Mouse (Mus musculus): Measurements from ENCODE around the gene Try4. TPM values are rescaled to one million over a fixed set of nuclear protein-coding genes. Genes with fewer than 3 reads are reported as not detected.
A peak's percentile ranks its signal among the peaks of the same experiment; 100 is the strongest.
"Not testable (repeated sequence)": the region's sequence is repeated elsewhere in the genome, so short reads cannot be mapped to it uniquely, and the experiment has no call there.

Try4 gene
- not detected for total RNA-seq (2021)
- long read RNA-seq, experiment 1: 0 reads
- long read RNA-seq, experiment 2: 0 reads

DNA sequence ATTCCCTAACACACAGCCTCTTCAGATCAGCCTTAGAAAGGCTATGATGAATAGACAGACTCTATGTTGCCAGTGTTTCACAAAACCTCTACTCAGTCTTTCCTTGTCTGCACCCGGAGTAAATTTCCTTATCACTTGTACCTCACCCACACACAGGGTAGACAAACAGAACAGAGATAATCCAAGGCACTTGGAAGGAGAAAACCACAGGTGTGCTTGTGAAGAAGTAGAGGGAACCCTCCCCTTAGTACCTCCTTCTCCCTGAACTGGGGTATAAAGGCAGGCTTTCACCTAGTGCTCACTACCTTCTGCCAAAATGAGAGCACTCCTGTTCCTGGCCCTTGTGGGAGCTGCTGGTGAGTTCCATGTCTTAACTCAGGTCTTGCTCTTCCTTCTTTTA is at the start of gene Try4:
TSS of gene Try4 (plus strand) at position 301 of the 400 bp plus-strand sequence.
- no peak for DNase-seq

- not testable (repeated sequence) for DNase-seq
Observed at GRCm38 (mm10) chr6:41253314-41253713, 48.8 kb upstream of the Try4 start.

- DNase-seq: no peak
Observed at GRCm38 (mm10) chr6:41256424-41256823, 45.6 kb upstream of the Try4 start.

- DNase-seq: no peak
Observed at GRCm38 (mm10) chr6:41257432-41257831, 44.6 kb upstream of the Try4 start.

GRCm38 (mm10) chr6:41262796-41263195 is 39.3 kb upstream of the Try4 start:
- DNase-seq: peak in 1 of 2 experiments; percentile 5

GRCm38 (mm10) chr6:41266140-41266539 is 35.9 kb upstream of the Try4 start:
- DNase-seq: no peak

DNA sequence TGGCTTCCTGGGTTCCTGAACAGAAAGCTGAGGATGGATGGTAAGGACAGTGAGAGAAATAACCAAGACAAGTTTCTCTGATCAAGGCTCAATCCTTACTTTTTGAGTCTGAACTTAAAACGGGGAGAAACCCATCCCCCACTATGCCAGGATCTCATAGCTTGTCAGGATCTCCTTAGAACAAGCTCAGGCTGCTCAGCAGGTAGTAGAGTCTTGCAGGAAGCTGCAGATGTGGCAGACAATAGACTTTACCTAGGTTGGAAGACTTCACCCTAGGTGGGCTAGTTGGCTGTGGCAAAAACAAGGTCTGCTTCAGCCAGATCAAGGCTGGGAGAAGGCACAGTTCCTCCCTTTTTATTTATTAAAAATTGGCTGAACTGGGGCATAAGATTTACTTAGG is 3.8 kb upstream of the Try4 start:
- DNase-seq: no peak

GRCm38 (mm10) chr6:41316741-41317140 is 14.7 kb downstream of the Try4 start, which contains the start of gene Try5:
Gene Try5 (minus strand): TSS chr6:41316841.
- DNase-seq: not testable (repeated sequence)

- no peak for DNase-seq
Observed at GRCm38 (mm10) chr6:41353932-41354331, 51.9 kb downstream of the Try4 start, which contains the start of gene Try10. Gene Try10 (plus strand): TSS chr6:41354105.

Other genes with a start within 250 kb of the Try4 start
- not detected for gene Try5, start 14.6 kb downstream of the Try4 start, total RNA-seq (2021)
- gene Try10, start 51.8 kb downstream of the Try4 start, total RNA-seq (2021): not detected
- gene Prss3, start 75.4 kb downstream of the Try4 start, total RNA-seq (2021): not detected
- gene Gm5771, start 90.1 kb downstream of the Try4 start, total RNA-seq (2021): not detected
- not detected for gene Gm10334, start 143.9 kb downstream of the Try4 start, total RNA-seq (2021)
- gene Prss1, start 156.7 kb downstream of the Try4 start, total RNA-seq (2021): not detected
- gene Prss2, start 219.5 kb downstream of the Try4 start, total RNA-seq (2021): not detected